Comparison of ENCODE assay signal across 20 mouse cellular contexts in the genomic region with DNA sequence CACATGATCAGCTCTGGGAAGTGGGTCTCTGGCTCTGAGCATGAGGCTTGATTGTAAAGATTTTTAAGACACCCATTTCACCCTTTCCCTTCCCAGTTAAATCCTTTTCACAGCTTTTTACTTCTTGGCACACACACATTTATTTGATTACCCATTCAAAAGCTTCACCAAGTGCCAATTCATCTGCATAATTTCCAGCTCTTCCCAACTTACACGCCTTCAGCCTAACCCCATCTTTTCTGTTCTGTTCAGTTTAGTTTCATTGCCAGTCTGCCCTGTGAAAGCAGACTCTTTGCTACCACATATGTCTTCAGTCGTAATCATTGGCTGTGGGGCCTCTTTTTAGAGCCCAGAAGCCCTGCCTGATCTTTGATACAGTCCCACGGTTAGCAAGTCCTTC.
A peak's percentile ranks its signal among the peaks of the same experiment; 100 is the strongest.
DNase-seq lines count a peak whose midpoint lies in the region; ATAC-seq and TF ChIP-seq lines count a peak whose summit lies in the region.
"Had no signal": no experiment of that assay in that cellular context is flagged by ENCODE, and none has a peak within 500 bp of the region (broad histone marks: within the 10 kb centered on the region; RNA-seq: fewer than 3 reads in every experiment).

No protein-coding gene starts in this region.

- no peak for ATAC-seq in embryonic facial prominence, embryonic 13.5 days (ENCODE audit: insufficient number of reproducible peaks, insufficient read depth, low FRiP score, low TSS enrichment, low read depth)
- ATAC-seq in hindbrain, postnatal 0 days, result no peak
- no peak for ATAC-seq in hindbrain, embryonic 14.5 days (ENCODE audit: low FRiP score)
- no peak for ATAC-seq in midbrain, embryonic 16.5 days
- ATAC-seq in midbrain, embryonic 14.5 days (ENCODE audit: low FRiP score, low TSS enrichment), result no peak
- no peak for ATAC-seq in limb, embryonic 15.5 days (ENCODE audit: insufficient number of reproducible peaks, low FRiP score, low TSS enrichment, low read depth)
- ATAC-seq in liver, postnatal 0 days, result no peak
- ATAC-seq: CD4-positive, CD25-positive, alpha-beta regulatory T cell, adult 4 months; intestine, embryonic 16.5 days had no signal

- peak overlapping the region; percentile 66 for H3K27ac ChIP-seq in embryonic facial prominence, embryonic 13.5 days
- H3K27ac ChIP-seq in embryonic facial prominence, embryonic 10.5 days (replicated peaks), result no peak overlapping the region
- H3K27ac ChIP-seq in hindbrain, postnatal 0 days, result peak overlapping the region; percentile 26; the same call in 1 of the 2 replicates
- no peak overlapping the region for H3K27ac ChIP-seq in hindbrain, embryonic 14.5 days
- H3K27ac ChIP-seq in midbrain, embryonic 16.5 days (ENCODE audit: low read length), result peak overlapping the region; percentile 36; the same call in 1 of the 2 replicates
- H3K27ac ChIP-seq in midbrain, embryonic 14.5 days (replicated peaks; ENCODE audit: low read depth, low read length), result no peak overlapping the region
- peak overlapping the region; percentile 47 for H3K27ac ChIP-seq in limb, embryonic 15.5 days
- H3K27ac ChIP-seq in liver, postnatal 0 days (ENCODE audit: low read depth), result no peak overlapping the region
- H3K27ac ChIP-seq: heart, embryonic 13.5 days; kidney, postnatal 0 days had no signal

- TF ChIP-seq EP300 in liver, postnatal 0 days (IDR thresholded peaks at IDR 0.05; ENCODE audit: low read depth), result no peak

- DNase-seq in embryonic facial prominence, embryonic 10.5 days (ENCODE audit: low spot score), result no peak
- no peak for DNase-seq in hindbrain, postnatal 0 days (ENCODE audit: low spot score)
- DNase-seq in hindbrain, embryonic 14.5 days (ENCODE audit: low spot score), result no peak
- DNase-seq in midbrain, embryonic 14.5 days, result no peak
- DNase-seq in liver, postnatal 0 days, result no peak
- DNase-seq: cerebellum, postnatal 14 days; heart, postnatal 36 days; lung, postnatal 14 days; right cerebral cortex, adult 18-20 months; spleen, adult 18-20 months; thymus, adult 18-20 months had no signal

- no peak overlapping the region for H3K4me3 ChIP-seq in embryonic facial prominence, embryonic 13.5 days
- no peak overlapping the region for H3K4me3 ChIP-seq in embryonic facial prominence, embryonic 10.5 days
- H3K4me3 ChIP-seq in hindbrain, postnatal 0 days (ENCODE audit: low read length), result no peak overlapping the region
- no peak overlapping the region for H3K4me3 ChIP-seq in hindbrain, embryonic 14.5 days (replicated peaks; ENCODE audit: low read length)
- no peak overlapping the region for H3K4me3 ChIP-seq in midbrain, embryonic 16.5 days (ENCODE audit: low read depth, low read length)
- H3K4me3 ChIP-seq in midbrain, embryonic 14.5 days (replicated peaks; ENCODE audit: low read depth, low read length), result no peak overlapping the region
- H3K4me3 ChIP-seq in limb, embryonic 15.5 days, result no peak overlapping the region
- no peak overlapping the region for H3K4me3 ChIP-seq in liver, postnatal 0 days (ENCODE audit: low read depth, low read length)
- H3K4me3 ChIP-seq: heart, embryonic 13.5 days; megakaryocyte, embryonic 14.5 days had no signal

- no peaks in the 10 kb centered on the region for H3K9me3 ChIP-seq in embryonic facial prominence, embryonic 13.5 days
- no peaks in the 10 kb centered on the region for H3K9me3 ChIP-seq in embryonic facial prominence, embryonic 10.5 days
- no peaks in the 10 kb centered on the region for H3K9me3 ChIP-seq in hindbrain, postnatal 0 days (ENCODE audit: low read length)
- no peaks in the 10 kb centered on the region for H3K9me3 ChIP-seq in hindbrain, embryonic 14.5 days (ENCODE audit: control insufficient read depth, low read length)
- no peaks in the 10 kb centered on the region for H3K9me3 ChIP-seq in midbrain, embryonic 16.5 days (replicated peaks; ENCODE audit: control insufficient read depth, low read length, poor library complexity, severe bottlenecking)
- no peaks in the 10 kb centered on the region for H3K9me3 ChIP-seq in midbrain, embryonic 14.5 days (ENCODE audit: control insufficient read depth, low read length)
- H3K9me3 ChIP-seq in limb, embryonic 15.5 days, result no peaks in the 10 kb centered on the region
- no peaks in the 10 kb centered on the region for H3K9me3 ChIP-seq in liver, postnatal 0 days (ENCODE audit: low read length)
- H3K9me3 ChIP-seq: G1E; heart, embryonic 13.5 days; megakaryocyte, embryonic 14.5 days had no signal

- no peaks in the 10 kb centered on the region for H3K27me3 ChIP-seq in embryonic facial prominence, embryonic 13.5 days
- no peaks in the 10 kb centered on the region for H3K27me3 ChIP-seq in embryonic facial prominence, embryonic 10.5 days (replicated peaks; ENCODE audit: low read depth, poor library complexity, severe bottlenecking)
- no peaks in the 10 kb centered on the region for H3K27me3 ChIP-seq in hindbrain, postnatal 0 days (ENCODE audit: insufficient read depth, low read length)
- H3K27me3 ChIP-seq in hindbrain, embryonic 14.5 days (ENCODE audit: control insufficient read depth, insufficient read depth, low read length), result no peaks in the 10 kb centered on the region
- no peaks in the 10 kb centered on the region for H3K27me3 ChIP-seq in midbrain, embryonic 16.5 days (ENCODE audit: control insufficient read depth, insufficient read depth, low read depth, low read length)
- no peaks in the 10 kb centered on the region for H3K27me3 ChIP-seq in midbrain, embryonic 14.5 days (ENCODE audit: control insufficient read depth, insufficient read depth, low read length)
- H3K27me3 ChIP-seq in limb, embryonic 15.5 days, result no peaks in the 10 kb centered on the region
- no peaks in the 10 kb centered on the region for H3K27me3 ChIP-seq in liver, postnatal 0 days (ENCODE audit: insufficient read depth, low read length)
- H3K27me3 ChIP-seq: heart, embryonic 13.5 days; megakaryocyte, embryonic 14.5 days had no signal

- 0 out of 2 replicates have a peak overlapping the region, but pooled peaks have one; percentile 27 for H3K9ac ChIP-seq in embryonic facial prominence, embryonic 13.5 days
- no peak overlapping the region for H3K9ac ChIP-seq in hindbrain, postnatal 0 days (replicated peaks; ENCODE audit: low read length)
- H3K9ac ChIP-seq in hindbrain, embryonic 14.5 days, result no peak overlapping the region
- no peak overlapping the region for H3K9ac ChIP-seq in midbrain, embryonic 16.5 days (ENCODE audit: low read depth, low read length)
- no peak overlapping the region for H3K9ac ChIP-seq in midbrain, embryonic 14.5 days (replicated peaks; ENCODE audit: low read length)
- no peak overlapping the region for H3K9ac ChIP-seq in limb, embryonic 15.5 days
- no peak overlapping the region for H3K9ac ChIP-seq in liver, postnatal 0 days (replicated peaks)
- H3K9ac ChIP-seq: heart, embryonic 13.5 days had no signal

- 35% methylated on average over 3 of the region's 3 CpGs for WGBS in embryonic facial prominence, embryonic 13.5 days
- WGBS in embryonic facial prominence, embryonic 10.5 days, result 71% methylated on average over 3 of the region's 3 CpGs
- WGBS in hindbrain, postnatal 0 days, result 27% methylated on average over 3 of the region's 3 CpGs
- 54% methylated on average over 3 of the region's 3 CpGs for WGBS in hindbrain, embryonic 14.5 days
- 47% methylated on average over 3 of the region's 3 CpGs for WGBS in midbrain, embryonic 16.5 days
- 42% methylated on average over 3 of the region's 3 CpGs for WGBS in midbrain, embryonic 14.5 days
- WGBS in limb, embryonic 15.5 days, result 24% methylated on average over 3 of the region's 3 CpGs
- WGBS in liver, postnatal 0 days (ENCODE audit: insufficient replicate concordance), result 66% methylated on average over 3 of the region's 3 CpGs

- H3K4me2 ChIP-seq in embryonic facial prominence, embryonic 13.5 days, result no peak overlapping the region
- H3K4me2 ChIP-seq in hindbrain, postnatal 0 days (ENCODE audit: low read depth, low read length), result no peak overlapping the region
- H3K4me2 ChIP-seq in hindbrain, embryonic 14.5 days (replicated peaks), result no peak overlapping the region
- no peak overlapping the region for H3K4me2 ChIP-seq in midbrain, embryonic 16.5 days (ENCODE audit: low read length)
- no peak overlapping the region for H3K4me2 ChIP-seq in midbrain, embryonic 14.5 days (ENCODE audit: low read length)
- H3K4me2 ChIP-seq in limb, embryonic 15.5 days, result no peak overlapping the region
- H3K4me2 ChIP-seq in liver, postnatal 0 days (ENCODE audit: low read depth, low read length), result no peak overlapping the region
- H3K4me2 ChIP-seq: heart, embryonic 13.5 days had no signal

- H3K4me1 ChIP-seq in embryonic facial prominence, embryonic 13.5 days, result peaks cover 76% of the 10 kb centered on the region
- peaks cover 49% of the 10 kb centered on the region for H3K4me1 ChIP-seq in embryonic facial prominence, embryonic 10.5 days
- H3K4me1 ChIP-seq in hindbrain, postnatal 0 days (ENCODE audit: insufficient read depth, low read length), result peaks cover 18% of the 10 kb centered on the region
- peaks cover 25% of the 10 kb centered on the region for H3K4me1 ChIP-seq in hindbrain, embryonic 14.5 days (replicated peaks; ENCODE audit: control insufficient read depth, insufficient read depth, low read length)
- H3K4me1 ChIP-seq in midbrain, embryonic 16.5 days (ENCODE audit: control insufficient read depth, insufficient read depth, low read length), result peaks cover 24% of the 10 kb centered on the region
- peaks cover 36% of the 10 kb centered on the region for H3K4me1 ChIP-seq in midbrain, embryonic 14.5 days (ENCODE audit: control insufficient read depth, insufficient read depth, low read length)
- peaks cover 54% of the 10 kb centered on the region for H3K4me1 ChIP-seq in limb, embryonic 15.5 days
- H3K4me1 ChIP-seq in liver, postnatal 0 days (ENCODE audit: insufficient read depth), result no peaks in the 10 kb centered on the region
- H3K4me1 ChIP-seq: megakaryocyte, embryonic 14.5 days had no signal

- no peaks in the 10 kb centered on the region for H3K36me3 ChIP-seq in embryonic facial prominence, embryonic 13.5 days
- H3K36me3 ChIP-seq in embryonic facial prominence, embryonic 10.5 days (replicated peaks), result no peaks in the 10 kb centered on the region
- H3K36me3 ChIP-seq in hindbrain, postnatal 0 days (ENCODE audit: insufficient read depth, low read length), result no peaks in the 10 kb centered on the region
- no peaks in the 10 kb centered on the region for H3K36me3 ChIP-seq in hindbrain, embryonic 14.5 days (replicated peaks; ENCODE audit: control insufficient read depth, insufficient read depth)
- no peaks in the 10 kb centered on the region for H3K36me3 ChIP-seq in midbrain, embryonic 16.5 days (ENCODE audit: control insufficient read depth, insufficient read depth, low read length)
- no peaks in the 10 kb centered on the region for H3K36me3 ChIP-seq in midbrain, embryonic 14.5 days (ENCODE audit: control insufficient read depth, insufficient read depth, low read length)
- H3K36me3 ChIP-seq in limb, embryonic 15.5 days, result no peaks in the 10 kb centered on the region
- no peaks in the 10 kb centered on the region for H3K36me3 ChIP-seq in liver, postnatal 0 days (replicated peaks; ENCODE audit: insufficient read depth, low read length)
- H3K36me3 ChIP-seq: G1E; heart, embryonic 13.5 days had no signal

- no peak for TF ChIP-seq CTCF in hindbrain, postnatal 0 days (IDR thresholded peaks at IDR 0.05; ENCODE audit: low read depth)
- TF ChIP-seq CTCF in liver, postnatal 0 days (IDR thresholded peaks at IDR 0.05; ENCODE audit: low read depth), result no peak

Comparison
In these comparisons a context has a peak if more than half of its experiments do, and no peak if none do; other contexts are left out.
1. H3K27ac ChIP-seq: peak in embryonic facial prominence, embryonic 13.5 days (single experiment), hindbrain, postnatal 0 days (single experiment), midbrain, embryonic 16.5 days (single experiment) and limb, embryonic 15.5 days (single experiment); none in embryonic facial prominence, embryonic 10.5 days (single experiment), hindbrain, embryonic 14.5 days (single experiment), midbrain, embryonic 14.5 days (single experiment) and liver, postnatal 0 days (single experiment).